Mouse (Mus musculus) gastrocnemius, adult 18-20 months (tissue): ENCODE results near the gene Surf6. TPM values are rescaled to one million over a fixed set of nuclear protein-coding genes. Genes with fewer than 3 reads are reported as not detected.

ENCODE experiments used
- DNase-seq: peaks from one replicate; pipeline ENCODE4 v3.0.0; 2021; ENCODE audit warnings: low spot score
- long read RNA-seq, 2 experiments: library from polyadenylated mRNA; stranded (forward); transcript quantifications; one replicate each; pipeline ENCODE4 v2.0.0; 2021
- total RNA-seq, 2 experiments: library from RNA; stranded (reverse); gene quantifications; 2 replicates each; pipeline ENCODE4 v1.2.3; 2021

Gene Surf6
- total RNA-seq, result 10 to 100 TPM; 11.6 to 12.1 TPM
- long read RNA-seq, experiment 1, partial matches to known transcripts, result 0 of 6 reads
- long read RNA-seq, experiment 1, other reads (novel, unspliced or antisense), result 2 of 6 reads
- long read RNA-seq, experiment 2, transcript Surf6-201 (5 exons, 2,971 nt), result major isoform, 11 of 13 reads
- long read RNA-seq, experiment 2, partial matches to known transcripts, result 1 of 13 reads
- long read RNA-seq, experiment 2, other reads (novel, unspliced or antisense), result 1 of 13 reads

- DNase-seq, result peak; percentile 94
Measured at GRCm38 (mm10) chr2:26902467-26903220, at the start of gene Surf6. TSS of gene Surf6 (minus strand) at chr2:26902879.

GRCm38 (mm10) chr2:26952193-26952592 lies 49.5 kb upstream of the Surf6 start:
- no peak for DNase-seq

- no peak for DNase-seq
Measured at GRCm38 (mm10) chr2:26951346-26951905, 48.7 kb upstream of the Surf6 start.

GRCm38 (mm10) chr2:26950411-26950810 lies 47.7 kb upstream of the Surf6 start:
- DNase-seq, result no peak

- DNase-seq, result no peak
Measured at GRCm38 (mm10) chr2:26943253-26943652, 40.6 kb upstream of the Surf6 start.

GRCm38 (mm10) chr2:26941539-26941938 lies 38.9 kb upstream of the Surf6 start:
- no peak for DNase-seq

- DNase-seq, result no peak
Measured at GRCm38 (mm10) chr2:26936425-26936824, 33.7 kb upstream of the Surf6 start.

GRCm38 (mm10) chr2:26935286-26935685 lies 32.6 kb upstream of the Surf6 start:
- DNase-seq, result no peak

GRCm38 (mm10) chr2:26933304-26934055 lies 30.8 kb upstream of the Surf6 start, which contains the start of the genes Surf4 and Stkld1:
TSS of gene Surf4 (minus strand) at chr2:26933928.
TSS of gene Stkld1 (plus strand) at chr2:26934047.
- DNase-seq, result peak; percentile 89

GRCm38 (mm10) chr2:26932473-26933303 lies 30.0 kb upstream of the Surf6 start:
- peak; percentile 21 for DNase-seq

- DNase-seq, result peak; percentile 64
Measured at GRCm38 (mm10) chr2:26930390-26930789, 27.7 kb upstream of the Surf6 start.

- no peak for DNase-seq
Measured at GRCm38 (mm10) chr2:26927745-26928476, 25.2 kb upstream of the Surf6 start.

GRCm38 (mm10) chr2:26921784-26922183 lies 19.1 kb upstream of the Surf6 start:
- DNase-seq, result no peak

- DNase-seq, result no peak
Measured at GRCm38 (mm10) chr2:26920190-26920855, 17.6 kb upstream of the Surf6 start.

- DNase-seq, result no peak
Measured at GRCm38 (mm10) chr2:26919684-26920083, 17.0 kb upstream of the Surf6 start.

GRCm38 (mm10) chr2:26916738-26917137 lies 14.1 kb upstream of the Surf6 start:
- no peak for DNase-seq

- DNase-seq, result peak; percentile 78
Measured at GRCm38 (mm10) chr2:26915927-26916728, 13.4 kb upstream of the Surf6 start, which contains the start of the genes Surf2 and Surf1. TSS of gene Surf2 (plus strand) at chr2:26916367. TSS of gene Surf1 (minus strand) at chr2:26916530.

- DNase-seq, result no peak
Measured at GRCm38 (mm10) chr2:26914148-26914941, 11.7 kb upstream of the Surf6 start.
